Mouse (Mus musculus): Measurements from ENCODE around the gene Sycp2. TPM values are rescaled to one million over a fixed set of nuclear protein-coding genes. Genes with fewer than 3 reads are reported as not detected.

Sycp2 gene
- polyA plus RNA-seq, 1 experiment from 2014 or later, result 0.27 TPM

- no peak overlapping the region for H3K9ac ChIP-seq (replicated peaks)
- 84% methylated on average over 4 of the region's 4 CpGs for WGBS
- no peaks in the 10 kb centered on the region for H3K27me3 ChIP-seq
- H3K36me3 ChIP-seq, result peaks cover 9% of the 10 kb centered on the region; the same call in 1 of the 2 replicates
- peaks cover 28% of the 10 kb centered on the region for H3K4me1 ChIP-seq (replicated peaks)
- no peaks in the 10 kb centered on the region for H3K9me3 ChIP-seq
- no peak for ATAC-seq
- no peak overlapping the region for H3K27ac ChIP-seq
- H3K4me3 ChIP-seq (replicated peaks), result no peak overlapping the region
- no peak overlapping the region for H3K4me2 ChIP-seq (replicated peaks)
Measured at GRCm38 (mm10) chr2:178324818-178325217, 82.7 kb downstream of the Sycp2 start.

GRCm38 (mm10) chr2:178324410-178324809 is 83.1 kb downstream of the Sycp2 start:
- Histone ChIP-seq H3K4me1 (replicated peaks) (peaks cover 26% of the 10 kb centered on the region), H3K4me2 (replicated peaks) (no peak overlapping the region), H3K9me3 (no peaks in the 10 kb centered on the region), H3K27ac (no peak overlapping the region), H3K36me3 (peaks cover 9% of the 10 kb centered on the region; the same call in 1 of the 2 replicates), H3K27me3 (no peaks in the 10 kb centered on the region), H3K4me3 (replicated peaks) (no peak overlapping the region), H3K9ac (replicated peaks) (no peak overlapping the region)
- ATAC-seq, result no peak
- WGBS, result 95% methylated on average over 3 of the region's 3 CpGs

GRCm38 (mm10) chr2:178321271-178321670 is 86.2 kb downstream of the Sycp2 start:
- Histone ChIP-seq H3K9me3 (no peaks in the 10 kb centered on the region), H3K36me3 (peaks cover 9% of the 10 kb centered on the region; the same call in 1 of the 2 replicates), H3K4me1 (replicated peaks) (no peaks in the 10 kb centered on the region), H3K9ac (replicated peaks) (no peak overlapping the region), H3K27ac (no peak overlapping the region), H3K27me3 (no peaks in the 10 kb centered on the region), H3K4me3 (replicated peaks) (no peak overlapping the region), H3K4me2 (replicated peaks) (no peak overlapping the region)
- 89% methylated on average over 10 of the region's 10 CpGs for WGBS
- no peak for ATAC-seq

GRCm38 (mm10) chr2:178319766-178320165 is 87.7 kb downstream of the Sycp2 start:
- Histone ChIP-seq H3K9me3 (no peaks in the 10 kb centered on the region), H3K4me3 (replicated peaks) (no peak overlapping the region), H3K4me2 (replicated peaks) (no peak overlapping the region), H3K4me1 (replicated peaks) (no peaks in the 10 kb centered on the region), H3K27me3 (no peaks in the 10 kb centered on the region), H3K27ac (no peak overlapping the region), H3K9ac (replicated peaks) (no peak overlapping the region), H3K36me3 (peaks cover 11% of the 10 kb centered on the region; the same call in 1 of the 2 replicates)
- 90% methylated on average over 7 of the region's 7 CpGs for WGBS
- no peak for ATAC-seq

GRCm38 (mm10) chr2:178316281-178316680 is 91.2 kb downstream of the Sycp2 start:
- no peaks in the 10 kb centered on the region for H3K4me1 ChIP-seq (replicated peaks)
- ATAC-seq, result no peak
- WGBS, result 80% methylated on average over 1 of the region's 1 CpGs

GRCm38 (mm10) chr2:178313539-178313938 is 93.9 kb downstream of the Sycp2 start:
- H3K4me3 ChIP-seq (replicated peaks), result no peak overlapping the region
- H3K36me3 ChIP-seq, result peaks cover 14% of the 10 kb centered on the region; the same call in 1 of the 2 replicates
- 87% methylated on average over 7 of the region's 7 CpGs for WGBS
- H3K4me1 ChIP-seq (replicated peaks), result peaks cover 4% of the 10 kb centered on the region; the same call in 1 of the 2 replicates
- no peak overlapping the region for H3K27ac ChIP-seq
- H3K9me3 ChIP-seq, result no peaks in the 10 kb centered on the region
- H3K9ac ChIP-seq (replicated peaks), result no peak overlapping the region
- H3K27me3 ChIP-seq, result no peaks in the 10 kb centered on the region
- no peak for ATAC-seq
- H3K4me2 ChIP-seq (replicated peaks), result no peak overlapping the region

More at GRCm38 (mm10) chr2:178316281-178316680, 91.2 kb downstream of the Sycp2 start:
- no peaks in the 10 kb centered on the region for H3K27me3 ChIP-seq
- peaks cover 14% of the 10 kb centered on the region; the same call in 1 of the 2 replicates for H3K36me3 ChIP-seq
- H3K4me3 ChIP-seq (replicated peaks), result no peak overlapping the region
- H3K9me3 ChIP-seq, result no peaks in the 10 kb centered on the region
- no peak overlapping the region for H3K9ac ChIP-seq (replicated peaks)
- no peak overlapping the region for H3K4me2 ChIP-seq (replicated peaks)
- no peak overlapping the region for H3K27ac ChIP-seq

- 88% methylated on average over 6 of the region's 6 CpGs for WGBS
- no peak for ATAC-seq
- H3K4me3 ChIP-seq (replicated peaks), result no peak overlapping the region
- H3K4me1 ChIP-seq (replicated peaks), result peaks cover 59% of the 10 kb centered on the region
- no peaks in the 10 kb centered on the region for H3K27me3 ChIP-seq
- no peak overlapping the region for H3K9ac ChIP-seq (replicated peaks)
- peak overlapping the region; percentile 93 for H3K27ac ChIP-seq
- H3K9me3 ChIP-seq, result no peaks in the 10 kb centered on the region
- H3K4me2 ChIP-seq (replicated peaks), result no peak overlapping the region
- peaks cover 12% of the 10 kb centered on the region; the same call in 1 of the 2 replicates for H3K36me3 ChIP-seq
Measured at GRCm38 (mm10) chr2:178304669-178305068, 102.8 kb downstream of the Sycp2 start.

- no peaks in the 10 kb centered on the region for H3K9me3 ChIP-seq
- ATAC-seq, result peak; percentile 81
- H3K4me2 ChIP-seq (replicated peaks), result peak overlapping the region; percentile 15; the same call in 1 of the 2 replicates
- peak overlapping the region; percentile 93 for H3K27ac ChIP-seq
- H3K27me3 ChIP-seq, result no peaks in the 10 kb centered on the region
- H3K9ac ChIP-seq (replicated peaks), result no peak overlapping the region
- 32% methylated on average over 1 of the region's 1 CpGs for WGBS
- H3K36me3 ChIP-seq, result peaks cover 12% of the 10 kb centered on the region; the same call in 1 of the 2 replicates
- H3K4me3 ChIP-seq (replicated peaks), result no peak overlapping the region
- H3K4me1 ChIP-seq (replicated peaks), result peaks cover 59% of the 10 kb centered on the region
Measured at GRCm38 (mm10) chr2:178304188-178304529, 103.3 kb downstream of the Sycp2 start.

- H3K27ac ChIP-seq, result peak overlapping the region; percentile 93
- H3K4me3 ChIP-seq (replicated peaks), result no peak overlapping the region
- peak overlapping the region; percentile 15; the same call in 1 of the 2 replicates for H3K4me2 ChIP-seq (replicated peaks)
- no peak overlapping the region for H3K9ac ChIP-seq (replicated peaks)
- peak; percentile 90 for ATAC-seq
- H3K4me1 ChIP-seq (replicated peaks), result peaks cover 56% of the 10 kb centered on the region
- H3K36me3 ChIP-seq, result peaks cover 12% of the 10 kb centered on the region; the same call in 1 of the 2 replicates
- no peaks in the 10 kb centered on the region for H3K9me3 ChIP-seq
- H3K27me3 ChIP-seq, result no peaks in the 10 kb centered on the region
- 30% methylated on average over 8 of the region's 8 CpGs for WGBS
Measured at GRCm38 (mm10) chr2:178303453-178304187, 103.9 kb downstream of the Sycp2 start.

Other genes starting within 250 kb of the Sycp2 start
- 0.89 and 1.6 TPM in 2 replicates for gene Ppp1r3d, start 6.8 kb upstream of the Sycp2 start, polyA plus RNA-seq (2015; fragmentation: Nextera tagmentation; extraction: Ambion mirVana)
- gene Fam217b, start 6.8 kb upstream of the Sycp2 start, polyA plus RNA-seq (2015; fragmentation: Nextera tagmentation; extraction: Ambion mirVana), result 5.8 and 6.1 TPM in 2 replicates
- gene Cdh26, start 22.8 kb upstream of the Sycp2 start, polyA plus RNA-seq (2015; fragmentation: Nextera tagmentation; extraction: Ambion mirVana), result 0.16 and 0.22 TPM in 2 replicates